ENCODE assay signal across 14 mouse cellular contexts in genomic region chr4:34577028-34577427, GRCm38 (mm10). TPM values are rescaled to one million over a fixed set of nuclear protein-coding genes. Genes with fewer than 3 reads are reported as not detected.
A peak's percentile ranks its signal among the peaks of the same experiment; 100 is the strongest.
DNase-seq lines count a peak whose midpoint lies in the region; ATAC-seq and TF ChIP-seq lines count a peak whose summit lies in the region.
"Had no signal": no experiment of that assay in that cellular context is flagged by ENCODE, and none has a peak within 500 bp of the region (broad histone marks: within the 10 kb centered on the region; RNA-seq: fewer than 3 reads in every experiment).

No protein-coding gene starts in this region.

- H3K4me1 ChIP-seq in kidney, postnatal 0 days (replicated peaks; ENCODE audit: insufficient read depth, low read length), result no peaks in the 10 kb centered on the region
- H3K4me1 ChIP-seq in kidney, embryonic 14.5 days (ENCODE audit: control insufficient read depth, insufficient read depth, low read length), result no peaks in the 10 kb centered on the region

- ATAC-seq in kidney, postnatal 0 days (replicated peaks; ENCODE audit: low FRiP score, low read depth), result no peak
- ATAC-seq in kidney, embryonic 14.5 days (ENCODE audit: low FRiP score, low TSS enrichment), result no peak
- peak; percentile 35 for ATAC-seq in CD4-positive, CD25-positive, alpha-beta regulatory T cell, adult 4 months

- no peak overlapping the region for H3K9ac ChIP-seq in kidney, postnatal 0 days (ENCODE audit: low read depth, low read length)
- no peak overlapping the region for H3K9ac ChIP-seq in kidney, embryonic 14.5 days (ENCODE audit: low read depth, low read length)
- H3K9ac ChIP-seq: heart, embryonic 13.5 days had no signal

- no peak overlapping the region for H3K4me3 ChIP-seq in kidney, postnatal 0 days (replicated peaks; ENCODE audit: low read depth, low read length)
- H3K4me3 ChIP-seq in kidney, embryonic 14.5 days (ENCODE audit: low read length), result no peak overlapping the region
- H3K4me3 ChIP-seq: heart, embryonic 13.5 days had no signal

- DNase-seq in kidney, postnatal 0 days (ENCODE audit: low spot score), result peak; percentile 51
- DNase-seq in A20 (ENCODE audit: low read depth, low spot score), result peak; percentile 30
- peak; percentile 30 for DNase-seq in induced T-regulatory cell, adult 2 months (ENCODE audit: low read depth)
- no peak for DNase-seq in adrenal gland, postnatal 10 days
- no peak for DNase-seq in thymus, postnatal 25 days
- no peak for DNase-seq in testis, postnatal 10 days (ENCODE audit: low spot score)
- DNase-seq: cerebellum, postnatal 36 days; gastrocnemius, postnatal 14 days; layer of hippocampus, adult 9-11 months; lung, postnatal 36 days; thymus, adult 2 months had no signal

- no peaks in the 10 kb centered on the region for H3K27me3 ChIP-seq in kidney, postnatal 0 days (ENCODE audit: insufficient read depth, low read length)
- no peaks in the 10 kb centered on the region for H3K27me3 ChIP-seq in kidney, embryonic 14.5 days (ENCODE audit: control insufficient read depth, insufficient read depth, low read length)
- H3K27me3 ChIP-seq: heart, embryonic 13.5 days had no signal

- no peaks in the 10 kb centered on the region for H3K9me3 ChIP-seq in kidney, postnatal 0 days (replicated peaks; ENCODE audit: low read length)
- no peaks in the 10 kb centered on the region for H3K9me3 ChIP-seq in kidney, embryonic 14.5 days (ENCODE audit: control insufficient read depth, low read length)
- H3K9me3 ChIP-seq: heart, embryonic 13.5 days had no signal

- H3K36me3 ChIP-seq in kidney, postnatal 0 days (ENCODE audit: insufficient read depth, low read length), result peaks cover 63% of the 10 kb centered on the region
- H3K36me3 ChIP-seq in kidney, embryonic 14.5 days (ENCODE audit: control insufficient read depth, insufficient read depth, low read length), result peaks cover 87% of the 10 kb centered on the region

- H3K27ac ChIP-seq in kidney, postnatal 0 days, result no peak overlapping the region
- H3K27ac ChIP-seq in kidney, embryonic 14.5 days (ENCODE audit: low read depth, low read length), result no peak overlapping the region
- H3K27ac ChIP-seq: heart, embryonic 13.5 days had no signal

- WGBS in kidney, postnatal 0 days, result 92% methylated on average over 2 of the region's 2 CpGs
- WGBS in kidney, embryonic 14.5 days, result 96% methylated on average over 2 of the region's 2 CpGs

- peak; percentile 55 for TF ChIP-seq CTCF in kidney, postnatal 0 days (IDR thresholded peaks at IDR 0.05; ENCODE audit: low read depth)

- H3K4me2 ChIP-seq in kidney, postnatal 0 days (ENCODE audit: low read length), result no peak overlapping the region
- H3K4me2 ChIP-seq in kidney, embryonic 14.5 days (replicated peaks; ENCODE audit: low read depth, low read length), result no peak overlapping the region
- H3K4me2 ChIP-seq: heart, embryonic 13.5 days had no signal

RNA-seq across cellular contexts. Expression of gene Akirin2, which starts 26.3 kb away (rescaled TPM):
- polyA plus RNA-seq in kidney, postnatal 0 days (2015; fragmentation: Nextera tagmentation; extraction: Ambion mirVana), result 67.9 and 81.0 TPM in 2 replicates
- polyA plus RNA-seq in kidney, embryonic 14.5 days (2014; fragmentation: Nextera tagmentation; extraction: Ambion mirVana), result 72.4 and 77.2 TPM in 2 replicates
- 10 to 100 TPM in 1 of 2 experiments, 1 to 10 TPM in 1; 8.7 to 14.6 TPM for polyA plus RNA-seq in CD4-positive, CD25-positive, alpha-beta regulatory T cell, adult 4 months (2017; shearing (Covaris generic))
- 10 to 100 TPM; 61.4 to 65.6 TPM for total RNA-seq in adrenal gland, postnatal 10 days (2021)

RNA-seq across cellular contexts. Expression of gene Orc3, which starts 37.7 kb away (rescaled TPM):
- 64.1 and 67.0 TPM in 2 replicates for polyA plus RNA-seq in kidney, postnatal 0 days (2015; fragmentation: Nextera tagmentation; extraction: Ambion mirVana)
- 80.3 and 111 TPM in 2 replicates for polyA plus RNA-seq in kidney, embryonic 14.5 days (2014; fragmentation: Nextera tagmentation; extraction: Ambion mirVana)
- polyA plus RNA-seq in CD4-positive, CD25-positive, alpha-beta regulatory T cell, adult 4 months (2017; shearing (Covaris generic)), result 100 to 1,000 TPM; 101 to 113 TPM
- total RNA-seq in adrenal gland, postnatal 10 days (2021), result 10 to 100 TPM; 56.3 to 81.0 TPM

RNA-seq across cellular contexts. Expression of gene Rars2, which starts 37.7 kb away (rescaled TPM):
- 59.6 and 67.4 TPM in 2 replicates for polyA plus RNA-seq in kidney, postnatal 0 days (2015; fragmentation: Nextera tagmentation; extraction: Ambion mirVana)
- polyA plus RNA-seq in kidney, embryonic 14.5 days (2014; fragmentation: Nextera tagmentation; extraction: Ambion mirVana), result 68.9 and 75.5 TPM in 2 replicates
- polyA plus RNA-seq in CD4-positive, CD25-positive, alpha-beta regulatory T cell, adult 4 months (2017; shearing (Covaris generic)), result 10 to 100 TPM; 45.6 to 59.2 TPM
- 10 to 100 TPM; 41.6 to 45.8 TPM for total RNA-seq in adrenal gland, postnatal 10 days (2021)

Comparison
In these comparisons a context has a peak if more than half of its experiments do, and no peak if none do; other contexts are left out.
1. DNase-seq: peak in kidney, postnatal 0 days (single experiment), A20 (single experiment) and induced T-regulatory cell, adult 2 months (single experiment); none in adrenal gland, postnatal 10 days (single experiment), thymus, postnatal 25 days (single experiment) and testis, postnatal 10 days (single experiment).